Mouse (Mus musculus): ENCODE data around the gene Spata1. TPM values are rescaled to one million over a fixed set of nuclear protein-coding genes. Genes with fewer than 3 reads are reported as not detected.

The Spata1 gene
- polyA plus RNA-seq, 1 experiment: 7.2 TPM

DNA sequence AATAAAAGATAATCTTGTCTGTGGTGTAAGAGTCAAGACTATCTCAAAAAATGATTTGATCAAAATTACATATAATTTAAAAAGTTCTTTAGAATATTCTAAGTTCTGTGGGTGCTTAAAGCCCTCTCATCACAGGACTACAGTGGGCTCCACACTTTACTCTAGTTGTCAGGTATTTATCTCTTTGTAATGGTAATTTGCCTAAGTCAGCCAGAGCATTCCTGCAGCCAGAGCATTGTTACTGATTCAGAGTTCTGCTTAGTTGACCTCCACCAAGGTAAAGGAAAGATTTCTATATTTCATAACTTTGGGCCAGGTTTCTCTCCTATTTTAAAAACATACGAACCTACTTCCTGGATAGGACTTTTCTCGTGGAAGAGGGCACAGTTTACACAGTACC, 30.3 kb downstream of the Spata1 start:
- Histone ChIP-seq H3K4me1 (ENCODE audit: control insufficient read depth, insufficient read depth, low read length) (no peaks in the 10 kb centered on the region), H3K27ac (ENCODE audit: insufficient read depth, low read depth, low read length) (no peak overlapping the region), H3K4me3 (ENCODE audit: insufficient read depth, low read length) (no peak overlapping the region)

DNA sequence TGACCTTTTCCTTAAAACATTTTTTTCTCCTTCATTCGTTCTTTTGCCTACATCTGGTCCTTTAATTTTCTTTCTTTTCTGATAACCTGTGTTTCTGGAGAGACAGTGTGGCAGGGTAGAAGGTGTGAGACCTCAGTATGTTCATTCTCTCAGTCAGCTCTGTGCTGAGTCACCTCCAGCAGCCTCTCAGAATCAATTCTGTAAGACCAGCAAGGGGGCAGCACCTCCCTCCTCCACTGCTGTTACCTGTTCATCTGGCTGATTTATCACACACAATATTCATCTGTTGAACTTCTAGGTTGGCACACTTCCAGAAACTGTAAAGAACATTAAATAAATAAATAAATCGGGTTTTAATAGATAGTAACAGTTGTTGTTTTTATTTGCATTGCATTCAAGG, 36.6 kb downstream of the Spata1 start:
- TF ChIP-seq CTCF (IDR thresholded peaks at IDR 0.05; ENCODE audit: low read depth, low read length) (no peak), POLR2A (IDR thresholded peaks at IDR 0.05; ENCODE audit: borderline replicate concordance, low read depth, low read length) (no peak)
- H3K27ac ChIP-seq (ENCODE audit: insufficient read depth, low read depth, low read length): no peak overlapping the region
- H3K4me1 ChIP-seq (ENCODE audit: control insufficient read depth, insufficient read depth, low read length): no peaks in the 10 kb centered on the region
- H3K4me3 ChIP-seq (ENCODE audit: insufficient read depth, low read length): no peak overlapping the region

More for the DNA sequence above, 30.3 kb downstream of the Spata1 start:
- no peak for TF ChIP-seq POLR2A (IDR thresholded peaks at IDR 0.05; ENCODE audit: borderline replicate concordance, low read depth, low read length)

DNA sequence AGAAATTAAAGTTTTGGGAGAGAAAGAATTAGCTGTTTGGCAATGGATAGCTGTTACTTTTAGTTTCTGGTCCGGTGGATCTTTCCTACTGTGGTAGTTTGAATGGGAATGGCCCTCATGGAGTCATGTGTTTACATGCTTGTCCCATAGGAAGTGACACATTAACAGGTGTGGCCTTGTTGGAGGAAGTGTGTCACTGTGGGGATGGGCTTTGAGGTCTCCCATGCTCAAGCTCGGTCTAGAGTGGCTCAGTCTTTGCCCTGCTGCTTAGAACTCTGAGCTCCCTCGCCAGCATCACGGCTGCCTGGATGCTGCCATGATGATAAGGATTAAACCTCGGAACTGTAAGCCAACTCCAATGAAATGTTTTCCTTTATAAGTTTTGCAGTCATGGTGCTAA, 48.2 kb downstream of the Spata1 start:
- no peak overlapping the region for H3K27ac ChIP-seq (ENCODE audit: insufficient read depth, low read depth, low read length)
- peaks cover 16% of the 10 kb centered on the region for H3K4me1 ChIP-seq (ENCODE audit: control insufficient read depth, insufficient read depth, low read length)
- TF ChIP-seq POLR2A (IDR thresholded peaks at IDR 0.05; ENCODE audit: borderline replicate concordance, low read depth, low read length) (no peak), CTCF (IDR thresholded peaks at IDR 0.05; ENCODE audit: low read depth, low read length) (no peak)
- H3K4me3 ChIP-seq (ENCODE audit: insufficient read depth, low read length): 0 out of 2 replicates have a peak overlapping the region, but pooled peaks have one; percentile 0

DNA sequence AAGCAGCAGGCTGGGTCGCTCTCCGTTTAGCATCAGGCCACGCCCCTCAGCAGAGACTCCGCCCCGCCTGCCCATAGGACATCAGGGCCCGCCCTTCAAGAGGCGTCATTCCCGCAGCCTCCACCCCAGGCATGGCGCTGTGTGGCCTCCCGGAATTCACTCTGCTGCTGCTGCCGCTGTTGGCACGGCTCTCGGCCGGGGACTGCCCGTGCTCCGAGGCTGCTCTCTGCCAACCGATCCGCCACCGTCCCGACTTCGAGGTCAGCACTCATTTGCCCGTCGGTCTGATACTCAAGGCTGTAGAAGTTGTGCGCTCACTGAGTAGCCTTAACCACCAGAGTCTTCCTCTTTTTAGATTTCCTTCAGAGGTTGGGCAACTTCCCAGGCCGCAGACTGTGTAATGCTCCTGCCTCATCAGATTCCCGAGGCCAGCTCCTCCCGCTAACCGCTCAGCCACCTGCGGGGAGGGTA, 49.1 kb downstream of the Spata1 start:
- Histone ChIP-seq H3K27ac (ENCODE audit: insufficient read depth, low read depth, low read length) (peak overlapping the region; percentile 95), H3K4me3 (ENCODE audit: insufficient read depth, low read length) (peak overlapping the region; percentile 85), H3K4me1 (ENCODE audit: control insufficient read depth, insufficient read depth, low read length) (peaks cover 22% of the 10 kb centered on the region)
- peak; percentile 64; the same call in 1 of the 2 replicates for TF ChIP-seq POLR2A (IDR thresholded peaks at IDR 0.05; ENCODE audit: borderline replicate concordance, low read depth, low read length)
- no peak for TF ChIP-seq CTCF (IDR thresholded peaks at IDR 0.05; ENCODE audit: low read depth, low read length)

DNA sequence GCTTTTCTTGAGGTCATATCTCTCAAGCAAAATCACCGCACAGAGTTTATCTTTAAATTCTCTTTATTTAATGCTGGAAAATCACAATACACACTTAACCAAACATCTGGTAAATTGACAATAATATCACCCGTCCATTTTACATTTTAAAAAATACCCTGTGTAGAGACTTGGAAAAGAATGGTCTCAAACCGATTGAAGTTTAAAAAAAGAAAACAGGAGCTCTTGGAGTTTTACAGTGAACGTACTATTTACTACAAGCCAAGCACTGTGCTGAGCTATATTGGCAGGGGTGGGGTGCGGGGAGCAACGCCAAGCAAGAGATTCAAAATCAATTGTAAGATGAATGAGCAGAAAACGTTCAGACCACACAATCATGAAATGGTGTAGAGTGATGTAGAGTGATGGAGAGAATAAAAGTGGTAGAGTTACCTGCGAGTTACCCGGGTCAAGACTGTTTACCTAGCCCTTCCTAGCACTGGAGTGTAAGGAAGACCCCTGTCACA, 49.8 kb downstream of the Spata1 start, which contains the start of gene Ctbs:
Ctbs (plus strand) TSS at position 51 of the 506 bp plus-strand sequence.
- Histone ChIP-seq H3K4me1 (ENCODE audit: control insufficient read depth, insufficient read depth, low read length) (peaks cover 22% of the 10 kb centered on the region), H3K4me3 (ENCODE audit: insufficient read depth, low read length) (peak within 1 kb of the TSS; percentile 85), H3K27ac (ENCODE audit: insufficient read depth, low read depth, low read length) (peak within 1 kb of the TSS; percentile 95)
- TF ChIP-seq POLR2A (IDR thresholded peaks at IDR 0.05; ENCODE audit: borderline replicate concordance, low read depth, low read length) (no peak), CTCF (IDR thresholded peaks at IDR 0.05; ENCODE audit: low read depth, low read length) (no peak)

DNA sequence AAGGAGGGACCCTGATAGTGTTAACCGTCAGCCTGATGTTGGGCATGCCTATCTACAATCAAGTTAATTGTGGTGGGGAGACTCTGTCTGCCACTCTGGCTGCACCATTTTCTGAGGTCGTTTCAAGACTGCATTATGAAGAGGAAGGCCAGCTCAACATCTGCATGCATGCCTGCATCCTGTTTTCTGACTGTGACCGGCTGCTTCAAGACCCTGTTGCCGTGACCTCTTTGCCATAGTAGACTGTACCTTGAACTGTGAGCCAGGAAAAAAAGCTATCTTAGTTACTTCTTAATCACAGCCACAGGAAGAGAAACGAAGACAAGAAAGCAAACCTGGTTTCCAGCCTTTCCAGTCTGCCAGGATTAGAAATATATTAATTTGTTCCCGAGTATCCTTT, 50.6 kb downstream of the Spata1 start:
- TF ChIP-seq POLR2A (IDR thresholded peaks at IDR 0.05; ENCODE audit: borderline replicate concordance, low read depth, low read length) (no peak), CTCF (IDR thresholded peaks at IDR 0.05; ENCODE audit: low read depth, low read length) (no peak)
- H3K4me3 ChIP-seq (ENCODE audit: insufficient read depth, low read length): no peak overlapping the region
- H3K27ac ChIP-seq (ENCODE audit: insufficient read depth, low read depth, low read length): no peak overlapping the region
- peaks cover 25% of the 10 kb centered on the region for H3K4me1 ChIP-seq (ENCODE audit: control insufficient read depth, insufficient read depth, low read length)

DNA sequence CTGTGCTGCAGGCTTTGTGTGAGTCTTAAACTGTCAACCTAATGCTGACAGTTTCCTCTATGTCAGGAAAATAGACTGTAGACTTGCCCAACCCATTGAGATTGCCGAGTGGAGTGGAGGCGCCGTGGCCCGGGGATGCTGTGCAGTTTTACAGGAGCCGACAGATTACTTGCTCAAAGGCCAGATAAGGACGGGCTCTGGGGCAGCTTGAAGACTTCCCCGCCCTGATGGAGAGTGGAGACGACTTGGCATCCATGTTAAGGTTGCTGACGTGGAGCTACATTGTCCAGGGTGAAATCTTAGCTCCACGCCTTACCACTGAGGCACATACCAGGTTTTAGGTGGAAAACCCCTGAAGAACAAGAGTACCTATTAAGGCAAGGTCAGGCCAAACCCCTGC, 51.2 kb downstream of the Spata1 start:
- no peak overlapping the region for H3K4me3 ChIP-seq (ENCODE audit: insufficient read depth, low read length)
- no peak overlapping the region for H3K27ac ChIP-seq (ENCODE audit: insufficient read depth, low read depth, low read length)
- peaks cover 25% of the 10 kb centered on the region for H3K4me1 ChIP-seq (ENCODE audit: control insufficient read depth, insufficient read depth, low read length)
- TF ChIP-seq CTCF (IDR thresholded peaks at IDR 0.05; ENCODE audit: low read depth, low read length) (no peak), POLR2A (IDR thresholded peaks at IDR 0.05; ENCODE audit: borderline replicate concordance, low read depth, low read length) (no peak)

DNA sequence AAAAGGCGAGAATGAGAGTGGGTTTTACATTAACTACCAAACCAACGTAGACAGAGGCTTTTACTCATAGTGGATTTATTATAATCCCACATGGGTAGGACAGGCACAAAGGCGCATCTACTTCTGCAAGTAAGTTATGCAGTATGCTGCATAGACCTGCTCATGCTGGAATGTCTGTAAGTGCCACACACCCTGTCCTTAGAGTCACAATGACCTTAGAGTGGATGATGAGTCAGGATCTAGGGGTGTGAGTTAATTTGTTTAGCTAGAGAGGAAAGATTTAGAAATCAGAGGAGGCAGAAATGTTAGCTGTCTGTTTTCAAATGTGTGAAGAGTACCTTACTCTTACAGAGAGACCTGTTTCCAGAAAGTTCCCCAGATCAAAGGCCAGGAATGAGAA, 52.0 kb downstream of the Spata1 start:
- no peak overlapping the region for H3K4me3 ChIP-seq (ENCODE audit: insufficient read depth, low read length)
- H3K4me1 ChIP-seq (ENCODE audit: control insufficient read depth, insufficient read depth, low read length): peaks cover 25% of the 10 kb centered on the region
- H3K27ac ChIP-seq (ENCODE audit: insufficient read depth, low read depth, low read length): no peak overlapping the region
- TF ChIP-seq POLR2A (IDR thresholded peaks at IDR 0.05; ENCODE audit: borderline replicate concordance, low read depth, low read length): no peak
- no peak for TF ChIP-seq CTCF (IDR thresholded peaks at IDR 0.05; ENCODE audit: low read depth, low read length)

DNA sequence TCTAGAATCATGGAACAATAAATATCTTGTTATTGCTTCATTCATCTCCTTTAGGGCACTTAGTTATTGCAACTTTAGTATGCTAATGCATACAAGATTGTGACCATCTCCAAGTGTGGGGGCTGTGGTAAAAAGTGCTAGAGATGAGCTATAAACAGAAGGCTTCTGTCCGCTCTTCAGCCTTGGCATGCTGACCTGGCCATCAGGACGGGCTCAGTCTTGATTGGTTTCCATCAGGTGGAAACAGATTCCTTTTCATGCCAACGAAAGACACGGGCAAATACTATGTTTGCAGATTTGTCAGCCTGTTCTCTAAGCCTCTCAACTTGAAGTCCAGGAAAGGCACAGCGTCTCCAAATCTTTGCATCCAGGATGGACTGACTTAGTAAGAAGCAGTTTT, 52.4 kb downstream of the Spata1 start:
- Histone ChIP-seq H3K4me3 (ENCODE audit: insufficient read depth, low read length) (no peak overlapping the region), H3K4me1 (ENCODE audit: control insufficient read depth, insufficient read depth, low read length) (peaks cover 25% of the 10 kb centered on the region), H3K27ac (ENCODE audit: insufficient read depth, low read depth, low read length) (no peak overlapping the region)
- TF ChIP-seq CTCF (IDR thresholded peaks at IDR 0.05; ENCODE audit: low read depth, low read length) (no peak), POLR2A (IDR thresholded peaks at IDR 0.05; ENCODE audit: borderline replicate concordance, low read depth, low read length) (no peak)

DNA sequence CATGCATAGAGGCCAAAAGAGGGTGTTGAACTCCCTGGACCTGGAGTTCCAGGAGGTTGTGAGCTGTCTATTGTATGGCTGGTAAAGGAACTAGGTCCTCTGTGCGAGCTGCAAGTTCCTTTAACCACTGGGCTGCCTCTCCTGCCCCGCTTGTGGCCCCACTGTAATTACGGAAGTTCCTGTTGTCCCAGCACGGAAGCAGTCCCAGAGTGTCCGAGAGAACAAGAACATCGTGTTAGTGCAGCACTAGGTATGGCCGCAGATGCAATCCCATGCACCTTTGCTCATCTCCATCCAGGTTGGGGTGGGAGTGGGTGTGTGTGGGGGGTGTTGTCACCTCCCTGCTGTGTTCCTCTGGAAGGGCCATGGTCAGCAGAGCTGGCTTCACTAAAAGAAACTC, 54.7 kb downstream of the Spata1 start:
- peak overlapping the region; percentile 77 for H3K27ac ChIP-seq (ENCODE audit: insufficient read depth, low read depth, low read length)
- H3K4me1 ChIP-seq (ENCODE audit: control insufficient read depth, insufficient read depth, low read length): peaks cover 19% of the 10 kb centered on the region
- TF ChIP-seq CTCF (IDR thresholded peaks at IDR 0.05; ENCODE audit: low read depth, low read length): no peak
- no peak for TF ChIP-seq POLR2A (IDR thresholded peaks at IDR 0.05; ENCODE audit: borderline replicate concordance, low read depth, low read length)
- H3K4me3 ChIP-seq (ENCODE audit: insufficient read depth, low read length): peak overlapping the region; percentile 61

All from bone marrow macrophage, adult 2 months (primary cell).